Mouse (Mus musculus): ENCODE measurements around the gene Gmppa.

DNA sequence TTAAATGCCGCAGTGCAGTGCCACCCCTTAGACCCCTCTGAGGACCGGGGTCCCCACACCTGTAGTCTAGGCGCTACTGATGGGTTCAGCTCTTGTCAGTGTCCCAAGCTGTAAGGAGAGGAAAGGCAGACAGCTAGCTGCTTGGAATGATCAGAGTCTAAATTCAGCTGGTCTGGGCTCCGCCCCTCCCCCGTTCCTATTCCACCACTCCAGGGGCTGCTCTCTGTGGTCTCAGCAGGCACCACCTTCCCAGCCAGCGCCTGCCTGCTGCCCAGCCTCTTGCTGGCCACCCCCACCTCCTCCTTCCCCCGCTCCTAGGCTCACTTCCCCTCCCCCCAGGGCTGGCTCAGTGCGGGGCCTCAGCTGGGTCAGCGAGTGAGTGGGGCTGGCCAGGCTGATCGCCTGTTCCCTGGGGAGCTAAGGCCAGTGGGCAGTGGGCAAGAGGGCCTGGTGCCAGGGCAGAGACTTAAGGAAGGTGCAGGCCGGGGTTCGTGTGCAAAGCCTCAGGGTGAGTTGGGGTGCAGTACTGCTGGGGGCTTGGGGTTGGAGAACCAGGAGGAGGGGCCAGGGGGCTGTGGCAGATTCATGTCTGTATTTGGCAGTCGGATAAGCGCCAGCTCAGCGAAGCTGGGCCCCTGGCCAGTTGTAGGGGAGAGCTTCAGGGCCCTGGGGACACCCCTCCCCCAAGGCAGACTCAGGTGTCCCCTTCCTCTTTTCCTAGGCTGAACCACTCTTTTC is 35.8 kb upstream of the Gmppa start:
- TF ChIP-seq CTCF (IDR thresholded peaks at IDR 0.05; ENCODE audit: control insufficient read depth, insufficient read depth, insufficient replicate concordance, low read depth, low read length) (no peak), POLR2A (IDR thresholded peaks at IDR 0.05; ENCODE audit: control insufficient read depth, low read depth, low read length) (no peak)
